Mouse (Mus musculus) liver, postnatal 0 days (tissue): ENCODE results near the gene Gabbr2. TPM values are rescaled to one million over a fixed set of nuclear protein-coding genes. Genes with fewer than 3 reads are reported as not detected.
A peak's percentile ranks its signal among the peaks of the same experiment; 100 is the strongest.

Experiments used
- ATAC-seq: fragments of 200-750 bp; cut with Nextera tagmentation; 2 replicates; pipeline ENCODE4 v1.8.0; 2017; ENCODE audit warnings: mild to moderate bottlenecking, moderate library complexity
- DNase-seq: peaks from one replicate; pipeline ENCODE4 v3.0.0-alpha.2; 2016
- H3K27ac ChIP-seq: fragments of 300-500 bp; sonication (generic); 2 replicates; pipeline ENCODE4 v1.5.1; 2014; ENCODE audit warnings: antibody characterized with exemption, moderate library complexity, mild to moderate bottlenecking, low read depth
- H3K27me3 ChIP-seq: fragments of 300-500 bp; sonication (generic); 2 replicates; pipeline ENCODE4 v1.6.1; 2014; ENCODE audit warnings: low read length, control low read depth, mixed read lengths; ENCODE audit not compliant: insufficient read depth
- H3K36me3 ChIP-seq: fragments of 300-500 bp; sonication (generic); replicated peaks from 2 replicates; pipeline ENCODE4 v1.6.1; 2014; ENCODE audit warnings: mild to moderate bottlenecking, control low read depth, low read length, moderate library complexity, mixed read lengths; ENCODE audit not compliant: insufficient read depth
- H3K4me1 ChIP-seq: fragments of 300-500 bp; sonication (generic); 2 replicates; pipeline ENCODE4 v1.6.1; 2014; ENCODE audit warnings: antibody characterized with exemption, mild to moderate bottlenecking, control low read depth; ENCODE audit not compliant: insufficient read depth
- H3K4me2 ChIP-seq: fragments of 300-500 bp; sonication (generic); 2 replicates; pipeline ENCODE4 v1.6.1; 2014; ENCODE audit warnings: low read depth, mild to moderate bottlenecking, low read length, moderate library complexity, mixed read lengths
- H3K4me3 ChIP-seq: fragments of 300-500 bp; sonication (generic); 2 replicates; pipeline ENCODE4 v1.5.1; 2014; ENCODE audit warnings: low read depth, low read length
- H3K9ac ChIP-seq: fragments of 300-500 bp; sonication (generic); replicated peaks from 2 replicates; pipeline ENCODE4 v1.6.1; 2014; ENCODE audit warnings: mild to moderate bottlenecking, moderate library complexity
- H3K9me3 ChIP-seq: fragments of 300-500 bp; sonication (generic); 2 replicates; pipeline ENCODE4 v1.6.1; 2016; ENCODE audit warnings: mild to moderate bottlenecking, control low read depth, low read length, mixed read lengths
- CTCF ChIP-seq: sonication (generic); IDR thresholded peaks from 2 replicates; pipeline ENCODE4 v1.5.1; 2016; ENCODE audit warnings: antibody characterized with exemption, low read depth
- EP300 ChIP-seq: IDR thresholded peaks from 2 replicates; pipeline ENCODE4 v1.6.1; 2016; ENCODE audit warnings: antibody characterized with exemption, low read depth, mild to moderate bottlenecking
- WGBS: fragments of 180-500 bp; shearing (Covaris S2); extraction: QIAGEN DNeasy Blood & Tissue Kit; methylation state at CpG from one replicate; pipeline ENCODE4 v1.1.7; 2014; ENCODE audit not compliant: insufficient replicate concordance; 5-methylcytosine and 5-hydroxymethylcytosine counted together
- polyA plus RNA-seq: library from polyadenylated mRNA; unstranded; fragments of >200 nt; fragmentation: Nextera tagmentation; extraction: Ambion mirVana; gene quantifications from 2 replicates; pipeline ENCODE4 v1.2.1, GENCODE M21; 2015

Gabbr2 gene
- polyA plus RNA-seq, 1 experiment from 2014 or later = 0.20 TPM

DNA sequence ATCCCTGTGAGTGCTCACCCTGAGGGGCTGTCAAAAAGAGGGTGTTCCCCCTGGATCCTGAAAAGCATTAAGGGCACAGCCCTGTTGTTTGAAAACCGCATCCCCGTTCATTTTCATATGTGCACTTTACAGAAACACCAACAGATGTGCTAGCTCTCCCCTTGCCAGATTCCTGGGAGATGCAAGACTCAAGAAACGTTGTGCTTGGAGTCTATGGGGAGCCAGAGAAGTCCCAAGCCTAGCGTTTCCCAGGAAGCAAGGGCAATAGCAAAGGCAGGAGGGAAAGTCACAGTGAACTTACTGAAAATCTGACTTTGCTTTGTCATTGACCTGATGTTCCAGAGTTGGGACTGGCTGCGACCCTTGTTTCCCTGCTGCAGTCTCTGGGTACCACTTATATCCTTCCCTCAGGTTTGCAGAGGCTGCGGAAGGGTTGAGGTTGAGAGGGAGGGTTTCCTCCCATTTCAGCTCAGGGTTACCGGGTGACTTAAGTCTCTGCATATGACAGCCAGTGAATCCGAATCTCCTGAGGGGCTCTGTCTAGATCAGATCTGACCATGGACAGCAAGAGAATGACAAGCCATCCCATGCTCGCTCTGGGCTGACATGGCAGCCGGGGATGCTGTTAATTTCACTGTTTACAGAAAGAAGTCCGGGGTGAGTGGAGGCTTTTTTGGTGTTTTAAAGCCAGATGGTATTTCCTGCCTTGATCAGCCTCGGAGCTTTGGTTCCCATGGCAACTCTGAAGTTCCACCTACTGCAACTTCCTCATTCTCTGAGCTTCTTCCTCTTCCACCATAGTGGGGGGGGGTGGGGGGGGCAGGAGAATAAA lies 18.9 kb upstream of the Gabbr2 start:
- TF ChIP-seq EP300 = no peak
- TF ChIP-seq CTCF = no peak
- peaks cover 14% of the 10 kb centered on the region for H3K4me1 ChIP-seq
- no peak overlapping the region for H3K9ac ChIP-seq
- no peaks in the 10 kb centered on the region for H3K36me3 ChIP-seq
- DNase-seq (peak; percentile 61), ATAC-seq (peak; percentile 50)
- H3K4me2 ChIP-seq = peak overlapping the region; percentile 53
- no peaks in the 10 kb centered on the region for H3K9me3 ChIP-seq
- 0 out of 2 replicates have a peak, but pooled peaks cover 3% of the 10 kb centered on the region for H3K27me3 ChIP-seq
- H3K27ac ChIP-seq = peak overlapping the region; percentile 66
- H3K4me3 ChIP-seq = peak overlapping the region; percentile 30; the same call in 1 of the 2 replicates
- 23% methylated on average over 12 of the region's 12 CpGs for WGBS

DNA sequence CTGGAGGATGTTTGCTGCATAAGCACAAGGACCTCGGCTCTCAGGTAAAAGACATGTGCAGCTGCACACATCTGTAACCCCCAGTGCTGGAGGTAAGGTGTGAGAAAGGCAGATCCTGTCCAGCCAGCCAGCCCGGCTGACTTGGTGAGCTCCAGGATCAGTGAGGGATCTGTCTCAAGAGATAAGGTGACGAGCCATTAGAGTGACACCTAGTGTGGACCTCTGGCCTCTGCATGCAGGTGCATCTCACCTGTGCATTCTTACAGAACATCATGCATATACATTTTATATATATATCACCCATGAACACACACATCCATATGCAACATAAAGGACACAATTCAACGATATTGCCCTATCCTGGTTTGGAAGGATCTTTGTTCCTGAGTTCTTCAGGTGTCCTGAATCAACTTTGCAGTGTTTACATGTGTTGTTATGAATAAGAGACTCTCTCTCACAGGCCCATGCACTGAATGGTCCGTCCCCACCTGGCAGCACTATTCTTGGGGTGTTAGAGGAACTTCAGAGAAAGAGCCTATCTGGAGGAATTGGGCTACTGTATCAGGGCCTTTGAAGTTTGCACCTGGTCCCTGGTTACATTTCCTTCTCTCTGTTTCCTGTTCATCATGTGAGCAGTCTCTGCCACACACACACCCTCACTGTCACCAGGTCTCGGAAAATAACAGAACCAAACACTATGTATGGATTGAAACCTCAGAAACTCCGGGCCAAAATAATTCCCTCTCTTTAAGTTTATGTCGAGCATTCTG lies 9.1 kb upstream of the Gabbr2 start:
- no peak overlapping the region for H3K4me2 ChIP-seq
- no peak overlapping the region for H3K27ac ChIP-seq
- no peaks in the 10 kb centered on the region for H3K36me3 ChIP-seq
- no peak overlapping the region for H3K4me3 ChIP-seq
- 45% methylated on average over 8 of the region's 8 CpGs for WGBS
- no peaks in the 10 kb centered on the region for H3K4me1 ChIP-seq
- DNase-seq (no peak), ATAC-seq (no peak)
- no peak overlapping the region for H3K9ac ChIP-seq
- no peaks in the 10 kb centered on the region for H3K9me3 ChIP-seq
- TF ChIP-seq EP300 (no peak), CTCF (peak; percentile 47)
- no peaks in the 10 kb centered on the region; the same call in 1 of the 2 replicates for H3K27me3 ChIP-seq

DNA sequence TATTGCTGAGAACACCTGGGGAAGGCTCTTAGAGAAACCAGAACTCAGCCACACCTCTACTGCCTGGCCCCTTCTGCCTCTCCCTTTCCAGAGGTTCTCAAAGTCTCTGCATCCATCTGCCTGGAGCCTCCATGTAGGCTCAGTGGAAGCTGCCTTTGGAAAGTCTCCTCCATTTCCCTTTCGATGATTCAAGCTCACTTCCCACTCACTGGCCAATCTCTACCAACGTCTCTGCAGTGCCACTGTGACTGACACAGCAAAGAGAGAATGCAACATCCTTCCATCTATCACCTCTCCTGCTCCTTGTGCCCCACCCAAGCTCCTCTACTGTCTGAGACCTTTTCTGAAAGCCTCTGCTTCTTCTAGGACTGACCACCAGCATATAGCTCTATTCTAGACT lies 6.3 kb upstream of the Gabbr2 start:
- 74% methylated on average over 2 of the region's 2 CpGs for WGBS
- H3K9ac ChIP-seq = no peak overlapping the region
- no peak overlapping the region for H3K4me2 ChIP-seq
- no peaks in the 10 kb centered on the region for H3K36me3 ChIP-seq
- no peak overlapping the region for H3K27ac ChIP-seq
- no peaks in the 10 kb centered on the region for H3K9me3 ChIP-seq
- no peak for TF ChIP-seq CTCF
- no peak for TF ChIP-seq EP300
- peaks cover 12% of the 10 kb centered on the region for H3K27me3 ChIP-seq
- ATAC-seq = no peak
- H3K4me3 ChIP-seq = no peak overlapping the region
- H3K4me1 ChIP-seq = no peaks in the 10 kb centered on the region
- DNase-seq = no peak

DNA sequence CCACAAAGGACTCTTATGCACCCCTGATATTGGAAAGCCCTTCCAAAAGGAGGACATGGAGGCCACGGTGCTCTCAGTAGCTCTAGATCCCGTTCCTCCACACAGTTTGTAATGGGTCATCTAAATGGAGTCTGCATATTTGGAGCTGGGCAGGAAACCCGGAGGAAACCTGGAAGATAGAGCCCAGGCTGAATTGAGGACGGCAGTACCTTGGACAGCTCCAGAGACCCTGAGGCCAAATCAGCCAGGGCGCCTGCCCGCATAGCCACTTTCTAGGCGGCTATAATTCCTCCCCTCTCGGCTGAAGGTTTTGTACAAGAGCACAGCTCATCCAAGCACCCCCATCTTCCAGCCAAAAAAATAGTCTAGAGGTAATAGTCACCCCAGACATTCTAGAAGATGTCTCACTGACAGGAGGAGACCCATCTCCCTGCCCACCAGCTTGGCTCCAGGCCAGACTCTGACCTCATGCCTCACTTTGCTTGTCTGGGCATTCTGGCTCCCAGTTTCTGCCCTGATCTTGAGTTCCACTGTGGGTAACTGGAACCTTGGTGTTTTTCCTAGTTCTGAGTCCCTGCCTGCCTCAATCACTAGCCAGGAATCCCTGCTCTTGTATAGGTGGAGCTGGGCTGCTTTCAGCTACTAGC lies 1.3 kb upstream of the Gabbr2 start:
- Histone ChIP-seq H3K36me3 (no peaks in the 10 kb centered on the region), H3K27me3 (peaks cover 46% of the 10 kb centered on the region), H3K9me3 (no peaks in the 10 kb centered on the region), H3K9ac (no peak overlapping the region), H3K27ac (no peak overlapping the region), H3K4me2 (no peak overlapping the region), H3K4me1 (peaks cover 16% of the 10 kb centered on the region), H3K4me3 (no peak overlapping the region)
- ATAC-seq (no peak), DNase-seq (peak; percentile 63)
- TF ChIP-seq EP300 (no peak), CTCF (no peak)
- 8% methylated on average over 8 of the region's 8 CpGs for WGBS

DNA sequence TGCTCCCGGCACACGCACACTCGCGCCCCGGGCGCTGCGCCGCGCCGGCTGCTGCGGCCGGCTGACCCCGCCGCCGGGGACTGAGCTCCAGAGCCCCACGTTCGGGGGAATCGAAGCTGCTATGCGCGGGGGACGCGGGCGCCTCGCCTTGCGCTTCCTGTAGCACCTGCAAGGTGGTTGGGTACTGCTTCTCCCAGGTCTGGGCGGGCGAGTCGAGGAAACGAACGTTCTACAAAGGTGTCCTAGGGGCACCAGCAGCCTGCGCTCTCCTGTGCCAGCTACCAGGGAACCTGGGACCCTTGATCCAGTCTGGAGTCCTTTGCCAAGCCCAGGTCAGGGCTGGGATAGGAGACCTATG lies 265 bp upstream of the Gabbr2 start:
- Histone ChIP-seq H3K27ac (no peak overlapping the region), H3K27me3 (peaks cover 46% of the 10 kb centered on the region), H3K9ac (no peak overlapping the region), H3K36me3 (no peaks in the 10 kb centered on the region), H3K4me3 (peak overlapping the region; percentile 37; the same call in 1 of the 2 replicates), H3K4me1 (peaks cover 16% of the 10 kb centered on the region), H3K9me3 (no peaks in the 10 kb centered on the region), H3K4me2 (peak overlapping the region; percentile 67)
- 0% methylated on average over 13 of the region's 31 CpGs for WGBS
- no peak for TF ChIP-seq EP300
- no peak for TF ChIP-seq CTCF
- DNase-seq (no peak), ATAC-seq (no peak)
